Mouse (Mus musculus): Measurements from ENCODE around the gene Rasa2.
"Not testable (repeated sequence)": the region's sequence is repeated elsewhere in the genome, so short reads cannot be mapped to it uniquely, and the experiment has no call there.

Rasa2 gene

GRCm38 (mm10) chr9:96592670-96593600, 38.5 kb downstream of the Rasa2 start:
- in situ Hi-C loops (cut with MboI, MseI), result loop anchor here in 1 of 2 experiments (5.0 kb wide), 1 partner anchor 34 kb away; no protein-coding TSS in a partner anchor

DNA sequence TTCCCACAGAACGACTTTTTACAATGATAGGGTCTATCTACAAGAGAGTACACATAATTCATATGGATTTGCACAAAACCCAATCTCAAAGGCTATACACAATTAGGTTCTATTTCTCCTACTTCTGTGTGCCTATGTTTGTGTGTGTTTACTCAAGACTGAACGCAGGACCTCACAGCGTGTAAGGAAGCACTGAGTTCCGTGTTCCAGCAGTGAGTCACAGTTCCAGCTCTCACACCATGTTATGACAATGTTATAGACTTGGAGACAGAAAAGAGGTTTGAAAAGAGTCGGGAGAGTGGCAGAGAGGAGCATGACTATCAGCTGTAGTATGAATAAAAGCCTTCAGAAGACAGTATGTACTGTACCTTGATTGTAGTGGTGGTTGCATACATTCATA, 42.1 kb downstream of the Rasa2 start:
- in situ Hi-C loops (cut with MboI, MseI), result no loop called here

DNA sequence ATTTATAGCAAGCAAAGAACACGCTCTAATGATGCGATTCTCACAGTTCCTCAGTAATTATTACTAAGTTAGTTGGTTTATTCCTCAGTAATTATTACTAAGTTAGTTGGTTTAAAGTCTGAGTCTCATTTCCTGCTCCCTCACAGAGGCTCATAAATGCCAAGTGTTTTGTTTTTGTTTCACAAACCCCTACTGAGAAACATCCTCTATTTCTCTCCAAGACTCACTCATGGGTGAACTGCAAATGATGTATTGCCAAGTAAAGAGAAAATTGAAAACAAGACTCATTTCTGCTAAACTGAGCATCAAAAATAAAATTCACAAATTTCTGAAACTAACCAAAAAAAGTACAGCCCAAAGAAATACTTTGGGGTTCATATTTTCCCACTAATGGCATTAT, 47.9 kb downstream of the Rasa2 start:
- in situ Hi-C loops (cut with MboI, MseI), result no loop called here

DNA sequence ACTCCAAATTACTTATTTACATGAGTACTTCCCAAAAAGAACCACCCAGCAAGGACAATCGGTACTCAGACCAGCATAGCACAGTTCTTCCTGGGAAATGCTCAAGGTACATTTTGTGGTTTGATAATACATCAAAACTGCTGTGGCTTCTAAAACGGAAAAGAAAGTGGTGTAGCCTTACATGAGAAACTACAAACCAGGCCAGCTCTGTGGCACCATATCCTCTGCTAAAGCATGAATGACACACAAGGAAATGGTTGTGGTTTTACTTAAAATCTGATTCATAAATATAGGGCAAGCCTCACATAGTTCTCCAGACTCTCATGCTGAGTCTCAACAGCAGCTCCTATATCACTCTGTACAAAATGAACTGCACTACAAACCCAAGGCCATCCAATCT, 48.3 kb downstream of the Rasa2 start:
- in situ Hi-C loops (cut with MboI, MseI), result no loop called here

- in situ Hi-C loops (cut with MboI, MseI), result loop anchor here in 1 of 2 experiments (5.0 kb wide), 1 partner anchor 239 kb away; no protein-coding TSS in a partner anchor
Observed at GRCm38 (mm10) chr9:96578190-96578589, 53.2 kb downstream of the Rasa2 start.

- in situ Hi-C loops (cut with MboI, MseI), result loop anchor here in 1 of 2 experiments (5.0 kb wide), 1 partner anchor 240 kb away; no protein-coding TSS in a partner anchor
Observed at GRCm38 (mm10) chr9:96577674-96578073, 53.7 kb downstream of the Rasa2 start.

GRCm38 (mm10) chr9:96573252-96573651, 58.2 kb downstream of the Rasa2 start:
- in situ Hi-C loops (cut with MboI, MseI), result loop anchor here in 1 of 2 experiments (5.0 kb wide), 1 partner anchor 244 kb away; no protein-coding TSS in a partner anchor

DNA sequence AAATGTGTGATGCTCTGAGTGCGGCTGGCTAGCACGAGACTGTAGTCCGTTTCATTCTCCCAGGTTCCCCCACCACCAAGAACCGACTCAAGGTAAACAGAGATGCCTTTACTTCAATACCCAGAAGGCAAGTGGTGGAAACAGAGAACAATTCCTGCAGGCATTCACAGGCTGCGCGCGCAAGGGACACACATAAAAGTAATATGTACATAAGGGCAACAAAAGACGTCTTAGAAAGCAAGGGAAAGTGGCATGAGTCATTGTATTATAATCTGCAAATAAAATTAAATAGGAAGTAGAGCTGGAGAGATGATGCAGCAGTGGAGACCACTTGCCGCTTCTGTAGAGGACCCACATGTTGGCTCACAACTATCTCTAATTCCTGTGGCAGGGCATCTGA, 58.7 kb downstream of the Rasa2 start:
- in situ Hi-C loops (cut with MboI, MseI), result loop anchor here in 1 of 2 experiments (5.0 kb wide), 1 partner anchor 245 kb away; no protein-coding TSS in a partner anchor

DNA sequence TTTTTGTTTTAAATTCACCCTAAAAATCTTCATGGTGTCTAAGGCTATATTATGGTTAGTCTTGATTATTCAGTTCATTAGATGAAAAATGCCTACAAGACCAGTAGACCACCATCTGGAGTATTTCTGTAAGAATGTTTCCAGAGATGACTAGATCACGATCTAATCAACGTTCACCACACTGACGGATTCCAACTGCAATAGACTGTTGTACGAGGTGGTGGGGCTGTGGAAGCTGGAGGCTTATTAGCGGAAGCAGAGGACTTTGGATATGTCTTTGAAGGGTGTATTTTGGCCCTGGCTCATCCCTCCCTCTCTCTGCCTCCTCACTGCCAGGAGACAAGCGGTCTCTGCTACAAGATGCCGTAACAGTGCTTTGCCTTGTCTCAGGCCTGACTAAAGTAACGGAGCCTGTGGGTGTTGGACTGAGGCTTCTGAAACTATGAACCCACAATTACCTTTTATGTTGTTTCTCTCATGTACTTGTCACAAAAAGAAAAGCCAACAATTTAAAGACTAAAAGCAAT, 64.9 kb downstream of the Rasa2 start:
- in situ Hi-C loops (cut with MboI, MseI), result loop anchor here in 1 of 2 experiments (5.0 kb wide), 1 partner anchor 96 kb away; no protein-coding TSS in a partner anchor

GRCm38 (mm10) chr9:96563501-96563900, 67.9 kb downstream of the Rasa2 start:
- in situ Hi-C loops (cut with MboI, MseI), result no loop called here

DNA sequence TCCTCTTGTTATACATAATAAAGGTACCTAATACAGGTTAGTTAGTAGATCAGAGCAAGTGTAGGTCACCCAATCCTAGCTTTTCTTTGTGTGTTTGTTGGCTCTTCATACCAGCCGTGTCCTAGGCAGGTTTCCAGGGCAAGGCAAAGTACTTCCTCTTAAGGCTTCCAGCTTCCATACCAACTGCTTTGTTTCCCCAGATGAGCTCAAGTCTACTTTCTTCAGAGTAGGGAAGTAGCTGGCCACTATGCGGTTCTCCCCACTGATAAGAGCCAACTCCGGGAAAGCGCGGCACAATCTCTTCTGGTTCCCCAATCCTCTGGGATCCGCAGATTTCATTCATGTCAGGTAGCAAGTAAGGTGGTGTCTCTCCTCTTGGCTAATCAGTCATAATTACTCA, 72.3 kb downstream of the Rasa2 start:
- in situ Hi-C loops (cut with MboI, MseI), result no loop called here

DNA sequence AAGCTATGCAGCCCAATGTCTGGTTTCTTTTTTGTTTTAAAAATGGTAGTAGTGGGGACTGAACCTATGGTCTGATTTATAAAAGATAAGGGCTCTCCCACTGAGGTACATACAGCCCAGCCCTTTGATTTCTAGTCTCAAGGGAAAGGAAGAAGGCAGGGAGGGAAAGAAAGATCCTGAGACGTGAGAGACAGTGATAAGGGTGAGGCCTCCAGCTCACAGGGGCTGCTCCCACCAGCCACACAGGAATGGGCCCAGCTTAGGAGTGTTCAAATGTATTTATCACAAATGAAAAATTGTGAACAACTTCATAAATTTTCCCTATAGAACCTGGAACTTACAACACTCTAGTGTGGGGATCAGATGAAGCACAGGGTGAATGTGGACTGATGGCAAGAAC, 72.8 kb downstream of the Rasa2 start:
- in situ Hi-C loops (cut with MboI, MseI), result no loop called here

GRCm38 (mm10) chr9:96554095-96554494, 77.3 kb downstream of the Rasa2 start:
- in situ Hi-C loops (cut with MboI, MseI), result no loop called here

- in situ Hi-C loops (cut with MboI, MseI), result no loop called here
Observed at GRCm38 (mm10) chr9:96545410-96545809, 86.0 kb downstream of the Rasa2 start.

DNA sequence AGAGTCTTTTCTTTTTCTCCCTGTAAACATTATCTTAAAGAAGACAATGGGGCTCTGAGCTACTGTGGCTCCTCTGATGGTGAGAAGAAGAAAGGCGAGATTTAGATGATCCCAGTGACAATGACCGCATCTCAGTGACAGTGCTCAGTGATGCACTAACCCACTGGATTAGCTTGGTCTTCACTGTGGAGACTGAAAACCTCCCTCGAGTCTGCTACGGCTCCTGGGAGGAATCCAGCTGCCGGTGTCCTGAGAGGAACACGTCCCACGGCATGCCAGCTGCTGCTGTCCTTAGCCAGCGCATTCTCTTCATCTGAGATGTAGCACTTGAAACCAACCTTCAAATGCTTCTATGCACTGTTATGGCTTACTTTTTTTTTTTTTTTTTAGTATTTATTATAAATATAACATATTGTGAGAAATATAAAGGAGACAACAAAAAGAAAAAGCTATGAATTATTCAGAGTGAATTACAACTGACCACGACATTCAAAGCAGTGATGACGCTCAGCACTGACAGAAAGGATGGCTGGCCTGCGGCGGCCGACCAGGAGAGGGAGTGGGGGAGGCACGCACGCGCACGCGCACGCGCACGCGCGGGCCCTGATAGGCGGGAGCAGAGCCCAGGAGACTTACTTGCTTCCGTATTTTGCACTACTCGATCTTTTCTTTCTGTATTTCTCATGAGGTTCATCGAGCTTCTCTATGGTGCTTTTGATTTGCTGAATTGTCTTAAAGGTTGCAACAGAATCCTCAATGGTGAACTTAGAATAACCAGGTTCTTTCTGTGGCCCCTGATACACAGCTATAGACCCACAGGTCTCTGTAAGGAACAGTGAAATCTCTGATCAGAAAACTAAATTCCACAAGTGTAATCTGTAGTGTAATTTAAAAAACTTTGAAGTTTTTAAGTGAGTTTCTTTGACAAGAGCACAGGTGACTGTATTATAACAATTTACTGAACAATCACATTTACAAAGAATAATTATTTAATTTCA, 87.5 kb downstream of the Rasa2 start:
- in situ Hi-C loops (cut with MboI, MseI), result no loop called here

GRCm38 (mm10) chr9:96538916-96539315, 92.5 kb downstream of the Rasa2 start:
- in situ Hi-C loops (cut with MboI, MseI), result no loop called here

DNA sequence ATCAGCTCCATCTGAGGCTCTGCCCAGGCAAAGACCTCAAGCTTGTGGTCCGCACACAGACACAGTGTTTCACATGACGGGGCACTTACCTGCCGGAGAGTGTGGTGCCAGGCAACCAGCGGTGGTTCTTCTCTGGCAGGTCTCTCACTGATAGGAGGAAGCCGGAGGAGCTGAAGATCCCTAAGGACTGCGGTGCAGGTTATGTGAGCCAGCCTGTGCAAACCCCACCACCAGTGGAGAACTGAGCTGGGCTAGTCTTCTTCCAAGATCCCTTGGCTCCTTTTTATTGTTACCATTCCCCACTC, 93.8 kb downstream of the Rasa2 start:
- in situ Hi-C loops (cut with MboI, MseI), result no loop called here

DNA sequence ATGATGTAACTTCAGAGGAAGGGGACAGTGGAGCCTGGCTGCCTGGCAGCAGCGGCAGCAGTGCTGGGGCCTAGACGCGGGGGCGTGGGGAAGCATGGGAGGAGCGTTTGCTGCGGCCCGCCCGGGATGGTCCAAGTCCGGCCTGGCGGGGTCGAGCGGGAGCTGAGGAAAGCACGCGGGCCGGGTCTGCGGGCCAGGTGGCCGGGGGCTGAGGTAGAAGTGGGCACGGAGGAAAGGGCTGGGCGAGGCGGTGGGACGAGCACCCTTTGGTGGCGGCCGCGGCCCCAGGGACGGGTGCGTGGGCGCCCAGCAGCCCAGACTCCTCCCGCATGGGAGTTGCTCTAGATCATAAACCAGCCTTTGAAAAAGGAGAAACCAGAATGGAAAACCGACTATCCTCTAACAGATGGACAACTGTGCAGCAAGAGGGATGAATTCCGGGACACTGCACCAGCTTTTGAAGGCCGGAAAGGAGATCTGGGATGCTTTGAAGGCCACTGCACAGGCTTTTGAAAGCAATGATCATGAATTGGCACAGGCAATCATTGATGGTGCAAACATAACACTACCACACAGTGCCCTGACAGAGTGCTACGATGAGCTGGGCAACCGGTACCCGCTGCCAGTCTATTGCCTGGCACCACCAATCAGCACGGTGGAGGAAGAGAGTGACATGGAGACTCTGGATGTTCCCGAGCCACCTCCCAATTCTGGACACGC, 94.4 kb downstream of the Rasa2 start:
- in situ Hi-C loops (cut with MboI, MseI), result no loop called here

DNA sequence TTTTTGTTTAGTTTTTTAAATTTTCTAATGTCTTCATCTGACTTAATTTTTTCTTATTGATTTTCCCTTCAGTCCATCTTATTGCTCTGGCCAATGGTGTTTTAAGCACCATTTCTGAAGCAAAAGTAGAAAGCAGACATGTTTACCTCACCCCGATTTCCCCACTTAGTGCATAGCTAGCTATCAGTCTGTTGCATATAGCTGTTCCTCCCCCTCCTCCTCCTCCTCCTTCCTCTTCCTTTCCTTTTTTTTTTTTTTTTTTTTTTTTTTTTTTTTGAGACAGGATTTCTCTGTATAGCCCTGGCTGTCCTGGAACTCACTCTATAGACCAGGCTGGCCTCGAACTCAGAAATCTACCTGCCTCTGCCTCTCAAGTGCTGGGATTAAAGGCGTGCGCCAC, 95.3 kb downstream of the Rasa2 start:
- in situ Hi-C loops (cut with MboI, MseI), result not testable (repeated sequence)

GRCm38 (mm10) chr9:96535431-96535830, 96.0 kb downstream of the Rasa2 start:
- in situ Hi-C loops (cut with MboI, MseI), result no loop called here

GRCm38 (mm10) chr9:96534256-96534655, 97.2 kb downstream of the Rasa2 start:
- in situ Hi-C loops (cut with MboI, MseI), result no loop called here

Data from T-helper 17 cell (primary cell).